Mouse (Mus musculus) heart, embryonic 11.5 days (tissue): ENCODE measurements around the gene Kitl. TPM values are rescaled to one million over a fixed set of nuclear protein-coding genes. Genes with fewer than 3 reads are reported as not detected.
A peak's percentile ranks its signal among the peaks of the same experiment; 100 is the strongest.

Experiments
- ATAC-seq: fragments of 200-750 bp; cut with Nextera tagmentation; replicated peaks from 2 replicates; pipeline ENCODE4 v1.8.0; 2017; ENCODE audit warnings: moderate library complexity; ENCODE audit not compliant: insufficient number of reproducible peaks, low FRiP score, low TSS enrichment
- H3K27ac ChIP-seq: fragments of 300-500 bp; sonication (generic); 2 replicates; pipeline ENCODE4 v1.5.1; 2014; ENCODE audit warnings: mild to moderate bottlenecking, low read depth, low read length
- H3K27me3 ChIP-seq: fragments of 300-500 bp; sonication (generic); 2 replicates; pipeline ENCODE4 v1.6.1; 2014; ENCODE audit warnings: mild to moderate bottlenecking, low read length, mixed read lengths; ENCODE audit not compliant: control insufficient read depth, insufficient read depth
- H3K36me3 ChIP-seq: fragments of 300-500 bp; sonication (generic); 2 replicates; pipeline ENCODE4 v1.6.1; 2014; ENCODE audit warnings: mild to moderate bottlenecking, low read length, moderate library complexity, mixed read lengths; ENCODE audit not compliant: control insufficient read depth, insufficient read depth
- H3K4me1 ChIP-seq: fragments of 300-500 bp; sonication (generic); 2 replicates; pipeline ENCODE4 v1.6.1; 2014; ENCODE audit warnings: low read length; ENCODE audit not compliant: control insufficient read depth, insufficient read depth
- H3K4me2 ChIP-seq: fragments of 300-500 bp; sonication (generic); 2 replicates; pipeline ENCODE4 v1.6.1; 2014; ENCODE audit warnings: mild to moderate bottlenecking, moderate library complexity
- H3K4me3 ChIP-seq: fragments of 300-500 bp; sonication (generic); 2 replicates; pipeline ENCODE4 v1.5.1; 2014; ENCODE audit warnings: low read depth, low read length
- H3K9ac ChIP-seq: fragments of 300-500 bp; sonication (generic); 2 replicates; pipeline ENCODE4 v1.6.1; 2014; ENCODE audit warnings: mild to moderate bottlenecking, low read depth, low read length, moderate library complexity
- H3K9me3 ChIP-seq: fragments of 300-500 bp; sonication (generic); replicated peaks from 2 replicates; pipeline ENCODE4 v1.6.1; 2016; ENCODE audit warnings: low read length; ENCODE audit not compliant: control insufficient read depth
- WGBS: fragments of 180-500 bp; shearing (Covaris S2); extraction: QIAGEN DNeasy Blood & Tissue Kit; methylation state at CpG from one replicate; pipeline ENCODE4 v1.1.7; 2014; ENCODE audit not compliant: insufficient replicate concordance; 5-methylcytosine and 5-hydroxymethylcytosine counted together
- polyA plus RNA-seq: library from polyadenylated mRNA; unstranded; fragments of >200 nt; fragmentation: Nextera tagmentation; extraction: Ambion mirVana; gene quantifications from 2 replicates; pipeline ENCODE4 v1.2.1, GENCODE M21; 2014

The Kitl gene
- polyA plus RNA-seq, 1 experiment from 2014 or later = 15.2 TPM

GRCm38 (mm10) chr10:100003797-100004196, 11.6 kb upstream of the Kitl start:
- WGBS = 88% methylated on average over 4 of the region's 4 CpGs
- ATAC-seq = no peak

GRCm38 (mm10) chr10:100009681-100010080, 5.7 kb upstream of the Kitl start:
- no peak overlapping the region for H3K4me3 ChIP-seq
- H3K4me1 ChIP-seq = no peaks in the 10 kb centered on the region
- H3K27me3 ChIP-seq = no peaks in the 10 kb centered on the region
- no peaks in the 10 kb centered on the region for H3K9me3 ChIP-seq
- no peak overlapping the region for H3K27ac ChIP-seq
- H3K4me2 ChIP-seq = no peak overlapping the region
- no peak for ATAC-seq
- no peaks in the 10 kb centered on the region for H3K36me3 ChIP-seq
- 83% methylated on average over 6 of the region's 6 CpGs for WGBS
- no peak overlapping the region for H3K9ac ChIP-seq

More at GRCm38 (mm10) chr10:100003797-100004196, 11.6 kb upstream of the Kitl start:
- Histone ChIP-seq H3K9me3 (no peaks in the 10 kb centered on the region), H3K4me1 (no peaks in the 10 kb centered on the region), H3K36me3 (no peaks in the 10 kb centered on the region), H3K27ac (no peak overlapping the region), H3K9ac (no peak overlapping the region), H3K4me2 (no peak overlapping the region), H3K4me3 (no peak overlapping the region), H3K27me3 (no peaks in the 10 kb centered on the region)

GRCm38 (mm10) chr10:100010291-100010690, 5.1 kb upstream of the Kitl start:
- 77% methylated on average over 9 of the region's 9 CpGs for WGBS
- H3K36me3 ChIP-seq = no peaks in the 10 kb centered on the region
- no peak overlapping the region for H3K4me2 ChIP-seq
- no peaks in the 10 kb centered on the region for H3K4me1 ChIP-seq
- no peak for ATAC-seq
- no peaks in the 10 kb centered on the region for H3K27me3 ChIP-seq
- no peaks in the 10 kb centered on the region for H3K9me3 ChIP-seq
- no peak overlapping the region for H3K27ac ChIP-seq
- no peak overlapping the region for H3K4me3 ChIP-seq
- no peak overlapping the region for H3K9ac ChIP-seq

GRCm38 (mm10) chr10:100014096-100014495, 1.3 kb upstream of the Kitl start:
- Histone ChIP-seq H3K9ac (no peak overlapping the region), H3K27me3 (no peaks in the 10 kb centered on the region), H3K4me1 (0 out of 2 replicates have a peak, but pooled peaks cover 4% of the 10 kb centered on the region), H3K9me3 (no peaks in the 10 kb centered on the region), H3K4me3 (no peak overlapping the region), H3K27ac (no peak overlapping the region), H3K4me2 (no peak overlapping the region), H3K36me3 (no peaks in the 10 kb centered on the region)
- no peak for ATAC-seq
- WGBS = 41% methylated on average over 2 of the region's 2 CpGs

- H3K9ac ChIP-seq = peak overlapping the region; percentile 73
- H3K9me3 ChIP-seq = no peaks in the 10 kb centered on the region
- H3K4me2 ChIP-seq = peak overlapping the region; percentile 91
- peak overlapping the region; percentile 77 for H3K4me3 ChIP-seq
- ATAC-seq = no peak
- H3K36me3 ChIP-seq = no peaks in the 10 kb centered on the region
- H3K27me3 ChIP-seq = no peaks in the 10 kb centered on the region
- peak overlapping the region; percentile 64; the same call in 1 of the 2 replicates for H3K27ac ChIP-seq
- WGBS = under 1% methylated on average over 28 of the region's 28 CpGs
- H3K4me1 ChIP-seq = peaks cover 13% of the 10 kb centered on the region; the same call in 1 of the 2 replicates
Measured at GRCm38 (mm10) chr10:100016326-100016709, 888 bp downstream of the Kitl start.

- H3K9me3 ChIP-seq = no peaks in the 10 kb centered on the region
- 15% methylated on average over 13 of the region's 13 CpGs for WGBS
- no peak overlapping the region for H3K9ac ChIP-seq
- H3K36me3 ChIP-seq = no peaks in the 10 kb centered on the region
- no peak for ATAC-seq
- no peaks in the 10 kb centered on the region for H3K27me3 ChIP-seq
- H3K27ac ChIP-seq = no peak overlapping the region
- peak overlapping the region; percentile 77 for H3K4me3 ChIP-seq
- peaks cover 17% of the 10 kb centered on the region for H3K4me1 ChIP-seq
- H3K4me2 ChIP-seq = peak overlapping the region; percentile 91
Measured at GRCm38 (mm10) chr10:100016941-100017770, 1.7 kb downstream of the Kitl start.

- Histone ChIP-seq H3K4me2 (peak overlapping the region; percentile 91), H3K36me3 (no peaks in the 10 kb centered on the region), H3K4me1 (peaks cover 20% of the 10 kb centered on the region), H3K27ac (no peak overlapping the region), H3K9me3 (no peaks in the 10 kb centered on the region), H3K4me3 (peak overlapping the region; percentile 77), H3K27me3 (no peaks in the 10 kb centered on the region), H3K9ac (no peak overlapping the region)
- WGBS = 7% methylated on average over 10 of the region's 10 CpGs
- no peak for ATAC-seq
Measured at GRCm38 (mm10) chr10:100017771-100018070, 2.3 kb downstream of the Kitl start.

GRCm38 (mm10) chr10:100018493-100018892, 3.1 kb downstream of the Kitl start:
- H3K4me2 ChIP-seq = no peak overlapping the region; the same call in 1 of the 2 replicates
- H3K36me3 ChIP-seq = no peaks in the 10 kb centered on the region
- no peaks in the 10 kb centered on the region for H3K9me3 ChIP-seq
- H3K4me3 ChIP-seq = no peak overlapping the region
- no peak overlapping the region for H3K9ac ChIP-seq
- no peak overlapping the region for H3K27ac ChIP-seq
- H3K27me3 ChIP-seq = no peaks in the 10 kb centered on the region
- H3K4me1 ChIP-seq = peaks cover 20% of the 10 kb centered on the region
- ATAC-seq = no peak
- 21% methylated on average over 5 of the region's 5 CpGs for WGBS
